In genomic region chr2:74243801-74244200, GRCm38 (mm10) we compare ENCODE assay signal across 10 mouse cellular contexts.
DNase-seq lines count a peak whose midpoint lies in the region; ATAC-seq and TF ChIP-seq lines count a peak whose summit lies in the region.
"Had no signal": no experiment of that assay in that cellular context is flagged by ENCODE, and none has a peak within 500 bp of the region (broad histone marks: within the 10 kb centered on the region; RNA-seq: fewer than 3 reads in every experiment).

No protein-coding gene starts in this region.

- H3K4me2 ChIP-seq in heart, postnatal 0 days (ENCODE audit: low read depth, low read length): peak overlapping the region; percentile 28; the same call in 1 of the 2 replicates
- no peak overlapping the region for H3K4me2 ChIP-seq in heart, embryonic 11.5 days
- peak overlapping the region; percentile 37 for H3K4me2 ChIP-seq in hindbrain, postnatal 0 days (ENCODE audit: low read depth, low read length)
- H3K4me2 ChIP-seq in midbrain, embryonic 11.5 days: no peak overlapping the region

- no peak for TF ChIP-seq EP300 in heart, postnatal 0 days (IDR thresholded peaks at IDR 0.05; ENCODE audit: low read depth)

- H3K27me3 ChIP-seq in heart, postnatal 0 days (ENCODE audit: control insufficient read depth, insufficient read depth, low read length): no peaks in the 10 kb centered on the region
- H3K27me3 ChIP-seq in heart, embryonic 11.5 days (ENCODE audit: control insufficient read depth, insufficient read depth, low read length): no peaks in the 10 kb centered on the region
- H3K27me3 ChIP-seq in embryonic facial prominence, embryonic 10.5 days (replicated peaks; ENCODE audit: low read depth, poor library complexity, severe bottlenecking): no peaks in the 10 kb centered on the region; the same call in 1 of the 2 replicates
- no peaks in the 10 kb centered on the region for H3K27me3 ChIP-seq in hindbrain, postnatal 0 days (ENCODE audit: insufficient read depth, low read length)
- peaks cover 5% of the 10 kb centered on the region; the same call in 1 of the 2 replicates for H3K27me3 ChIP-seq in midbrain, embryonic 11.5 days (ENCODE audit: control insufficient read depth, insufficient read depth, low read length)

- H3K36me3 ChIP-seq in heart, postnatal 0 days (replicated peaks; ENCODE audit: control insufficient read depth, insufficient read depth, low read length): no peaks in the 10 kb centered on the region
- no peaks in the 10 kb centered on the region for H3K36me3 ChIP-seq in heart, embryonic 11.5 days (ENCODE audit: control insufficient read depth, insufficient read depth, low read length)
- no peaks in the 10 kb centered on the region for H3K36me3 ChIP-seq in embryonic facial prominence, embryonic 10.5 days (replicated peaks)
- H3K36me3 ChIP-seq in hindbrain, postnatal 0 days (ENCODE audit: insufficient read depth, low read length): no peaks in the 10 kb centered on the region
- no peaks in the 10 kb centered on the region for H3K36me3 ChIP-seq in midbrain, embryonic 11.5 days (ENCODE audit: control insufficient read depth, insufficient read depth, low read length)

- WGBS in heart, postnatal 0 days: 36% methylated on average over 9 of the region's 9 CpGs
- WGBS in heart, embryonic 11.5 days (ENCODE audit: insufficient replicate concordance): 59% methylated on average over 9 of the region's 9 CpGs
- WGBS in embryonic facial prominence, embryonic 10.5 days: 47% methylated on average over 9 of the region's 9 CpGs
- 26% methylated on average over 9 of the region's 9 CpGs for WGBS in hindbrain, postnatal 0 days
- 54% methylated on average over 9 of the region's 9 CpGs for WGBS in midbrain, embryonic 11.5 days

- no peak for DNase-seq in heart, postnatal 0 days (ENCODE audit: low spot score)
- DNase-seq in embryonic facial prominence, embryonic 10.5 days (ENCODE audit: low spot score): peak; percentile 45
- DNase-seq in hindbrain, postnatal 0 days (ENCODE audit: low spot score): peak; percentile 65
- peak; percentile 85 for DNase-seq in midbrain, embryonic 11.5 days (ENCODE audit: low spot score, missing footprints)
- no peak for DNase-seq in cerebellum, adult 18-20 months
- DNase-seq: cerebellum, adult 11 months had no signal

- ATAC-seq in heart, postnatal 0 days (ENCODE audit: insufficient read depth, low read depth): no peak
- ATAC-seq in heart, embryonic 11.5 days (replicated peaks; ENCODE audit: insufficient number of reproducible peaks, low FRiP score, low TSS enrichment): no peak
- ATAC-seq in hindbrain, postnatal 0 days: peak; percentile 64
- peak; percentile 42; the same call in 1 of the 2 replicates for ATAC-seq in midbrain, embryonic 11.5 days (ENCODE audit: low FRiP score)
- ATAC-seq in megakaryocyte, adult 5-6 weeks (ENCODE audit: poor library complexity, severe bottlenecking): no peak
- no peak for ATAC-seq in megakaryocyte progenitor cell, adult 5-6 weeks (replicated peaks; ENCODE audit: poor library complexity)

- no peak overlapping the region for H3K9ac ChIP-seq in heart, postnatal 0 days (replicated peaks; ENCODE audit: low read depth, low read length)
- no peak overlapping the region for H3K9ac ChIP-seq in heart, embryonic 11.5 days (ENCODE audit: low read depth, low read length)
- H3K9ac ChIP-seq in hindbrain, postnatal 0 days (replicated peaks; ENCODE audit: low read length): no peak overlapping the region
- H3K9ac ChIP-seq in midbrain, embryonic 11.5 days (ENCODE audit: low read length): no peak overlapping the region
- H3K9ac ChIP-seq: liver, embryonic 14.5 days had no signal

- no peak overlapping the region for H3K4me3 ChIP-seq in heart, postnatal 0 days (ENCODE audit: low read depth, low read length)
- H3K4me3 ChIP-seq in heart, embryonic 11.5 days (ENCODE audit: low read depth, low read length): no peak overlapping the region
- H3K4me3 ChIP-seq in embryonic facial prominence, embryonic 10.5 days: no peak overlapping the region
- no peak overlapping the region for H3K4me3 ChIP-seq in hindbrain, postnatal 0 days (ENCODE audit: low read length)
- H3K4me3 ChIP-seq in midbrain, embryonic 11.5 days (ENCODE audit: low read depth, low read length): no peak overlapping the region

- no peaks in the 10 kb centered on the region for H3K9me3 ChIP-seq in heart, postnatal 0 days (replicated peaks; ENCODE audit: control insufficient read depth, low read length)
- H3K9me3 ChIP-seq in heart, embryonic 11.5 days (replicated peaks; ENCODE audit: control insufficient read depth, low read length): no peaks in the 10 kb centered on the region
- no peaks in the 10 kb centered on the region for H3K9me3 ChIP-seq in embryonic facial prominence, embryonic 10.5 days
- no peaks in the 10 kb centered on the region for H3K9me3 ChIP-seq in hindbrain, postnatal 0 days (ENCODE audit: low read length)
- no peaks in the 10 kb centered on the region for H3K9me3 ChIP-seq in midbrain, embryonic 11.5 days (ENCODE audit: control insufficient read depth, low read length)

- no peak for TF ChIP-seq CTCF in heart, postnatal 0 days (IDR thresholded peaks at IDR 0.05; ENCODE audit: low read depth)
- no peak for TF ChIP-seq CTCF in hindbrain, postnatal 0 days (IDR thresholded peaks at IDR 0.05; ENCODE audit: low read depth)

- no peak overlapping the region for H3K27ac ChIP-seq in heart, postnatal 0 days (ENCODE audit: low read depth)
- no peak overlapping the region for H3K27ac ChIP-seq in heart, embryonic 11.5 days (ENCODE audit: low read depth, low read length)
- peak overlapping the region; percentile 54 for H3K27ac ChIP-seq in embryonic facial prominence, embryonic 10.5 days (replicated peaks)
- H3K27ac ChIP-seq in hindbrain, postnatal 0 days: no peak overlapping the region; the same call in 1 of the 2 replicates
- H3K27ac ChIP-seq in midbrain, embryonic 11.5 days (ENCODE audit: low read depth, low read length): peak overlapping the region; percentile 15; the same call in 1 of the 2 replicates
- H3K27ac ChIP-seq: liver, embryonic 14.5 days had no signal

- H3K4me1 ChIP-seq in heart, postnatal 0 days (ENCODE audit: control insufficient read depth, insufficient read depth): no peaks in the 10 kb centered on the region; the same call in 1 of the 2 replicates
- no peaks in the 10 kb centered on the region for H3K4me1 ChIP-seq in heart, embryonic 11.5 days (ENCODE audit: control insufficient read depth, insufficient read depth, low read length)
- H3K4me1 ChIP-seq in embryonic facial prominence, embryonic 10.5 days: peaks cover 24% of the 10 kb centered on the region
- 0 out of 2 replicates have a peak, but pooled peaks cover 7% of the 10 kb centered on the region for H3K4me1 ChIP-seq in hindbrain, postnatal 0 days (ENCODE audit: insufficient read depth, low read length)
- H3K4me1 ChIP-seq in midbrain, embryonic 11.5 days (ENCODE audit: control insufficient read depth, insufficient read depth, low read length): peaks cover 7% of the 10 kb centered on the region

Comparison
In these comparisons a context has a peak if more than half of its experiments do, and no peak if none do; other contexts are left out.
1. H3K4me2 ChIP-seq: peak in heart, postnatal 0 days (single experiment) and hindbrain, postnatal 0 days (single experiment); none in heart, embryonic 11.5 days (single experiment) and midbrain, embryonic 11.5 days (single experiment).
2. ATAC-seq: peak in hindbrain, postnatal 0 days (single experiment) and midbrain, embryonic 11.5 days (single experiment); none in heart, postnatal 0 days (single experiment), heart, embryonic 11.5 days (single experiment), megakaryocyte, adult 5-6 weeks (single experiment) and megakaryocyte progenitor cell, adult 5-6 weeks (single experiment).
3. DNase-seq: peak in embryonic facial prominence, embryonic 10.5 days (single experiment), hindbrain, postnatal 0 days (single experiment) and midbrain, embryonic 11.5 days (single experiment); none in heart, postnatal 0 days (single experiment) and cerebellum, adult 18-20 months (0 of 2).
4. H3K27ac ChIP-seq: peak in embryonic facial prominence, embryonic 10.5 days (single experiment) and midbrain, embryonic 11.5 days (single experiment); none in heart, postnatal 0 days (single experiment), heart, embryonic 11.5 days (single experiment) and hindbrain, postnatal 0 days (single experiment).